Mouse (Mus musculus) cerebellum, adult 2 months (tissue): ENCODE results near the gene Cbx8. TPM values are rescaled to one million over a fixed set of nuclear protein-coding genes. Genes with fewer than 3 reads are reported as not detected.
A peak's percentile ranks its signal among the peaks of the same experiment; 100 is the strongest.

Experiments used
- DNase-seq, 2 experiments: peaks; one replicate each; pipeline ENCODE4 v3.0.0; 2021
- H3K27ac ChIP-seq: fragments of 200-500 bp; 2 replicates; pipeline ENCODE4 v1.5.1; 2012; ENCODE audit warnings: low read length, control low read depth, inconsistent platforms; ENCODE audit not compliant: insufficient read depth
- H3K27me3 ChIP-seq: fragments of 200-500 bp; 2 replicates; pipeline ENCODE4 v1.6.1; 2012; ENCODE audit warnings: inconsistent platforms, mild to moderate bottlenecking, low read length, moderate library complexity; ENCODE audit not compliant: control insufficient read depth, insufficient read depth
- H3K4me1 ChIP-seq: fragments of 200-500 bp; 2 replicates; pipeline ENCODE4 v1.6.1; 2011; ENCODE audit warnings: low read length; ENCODE audit not compliant: control insufficient read depth, insufficient read depth
- H3K4me3 ChIP-seq: fragments of 200-500 bp; replicated peaks from 2 replicates; pipeline ENCODE3; 2011; ENCODE audit warnings: mild to moderate bottlenecking, low read depth, low read length, control low read depth; ENCODE audit not compliant: insufficient read depth
- CTCF ChIP-seq: fragments of 200-500 bp; IDR thresholded peaks from 2 replicates; pipeline ENCODE4 v1.5.1; 2011; ENCODE audit warnings: low read depth, mild to moderate bottlenecking, control low read depth, low read length, moderate library complexity, borderline replicate concordance; ENCODE audit not compliant: insufficient read depth
- POLR2A ChIP-seq: fragments of 200-500 bp; IDR thresholded peaks from 2 replicates; pipeline ENCODE4 v1.6.1; 2011; ENCODE audit warnings: low read length, control low read depth, borderline replicate concordance; ENCODE audit not compliant: insufficient read depth
- WGBS: fragments of 180-500 bp; shearing (Covaris S2); methylation state at CpG from one replicate; pipeline ENCODE4 v1.1.7; 2018; 5-methylcytosine and 5-hydroxymethylcytosine counted together
- polyA plus RNA-seq: library from polyadenylated mRNA; depleted of rRNA; stranded (reverse); fragments of >200 nt; gene quantifications from 2 replicates; pipeline ENCODE4 v1.2.3, GENCODE M21; 2012

The Cbx8 gene
- polyA plus RNA-seq, 1 experiment, result 8.7 TPM

GRCm38 (mm10) chr11:119080461-119081147 is 39.8 kb upstream of the Cbx8 start:
- WGBS, result 74% methylated on average over 33 of the region's 33 CpGs
- Histone ChIP-seq H3K27me3 (no peaks in the 10 kb centered on the region), H3K4me3 (no peak overlapping the region), H3K4me1 (peaks cover 45% of the 10 kb centered on the region), H3K27ac (no peak overlapping the region)
- DNase-seq, result no peak
- TF ChIP-seq CTCF (no peak), POLR2A (no peak)

- Histone ChIP-seq H3K27ac (peak overlapping the region; percentile 4; the same call in 1 of the 2 replicates), H3K4me1 (peaks cover 45% of the 10 kb centered on the region), H3K27me3 (no peaks in the 10 kb centered on the region), H3K4me3 (no peak overlapping the region)
- no peak for DNase-seq
- TF ChIP-seq POLR2A, result no peak
- no peak for TF ChIP-seq CTCF
- WGBS, result 44% methylated on average over 7 of the region's 7 CpGs
Observed at GRCm38 (mm10) chr11:119079445-119079837, 38.7 kb upstream of the Cbx8 start.

- Histone ChIP-seq H3K4me1 (peaks cover 44% of the 10 kb centered on the region), H3K27ac (peak overlapping the region; percentile 17), H3K27me3 (no peaks in the 10 kb centered on the region), H3K4me3 (peak overlapping the region; percentile 35)
- DNase-seq, result peak; percentile 64 to 66
- 4% methylated on average over 26 of the region's 27 CpGs for WGBS
- TF ChIP-seq POLR2A (no peak), CTCF (no peak)
Observed at GRCm38 (mm10) chr11:119078691-119079444, 38.1 kb upstream of the Cbx8 start.

GRCm38 (mm10) chr11:119077755-119078154 is 37.0 kb upstream of the Cbx8 start:
- Histone ChIP-seq H3K4me1 (peaks cover 43% of the 10 kb centered on the region), H3K27ac (no peak overlapping the region), H3K27me3 (no peaks in the 10 kb centered on the region), H3K4me3 (no peak overlapping the region)
- no peak for TF ChIP-seq CTCF
- TF ChIP-seq POLR2A, result no peak
- 85% methylated on average over 4 of the region's 4 CpGs for WGBS
- no peak for DNase-seq

- Histone ChIP-seq H3K4me1 (peaks cover 28% of the 10 kb centered on the region), H3K27me3 (no peaks in the 10 kb centered on the region), H3K27ac (no peak overlapping the region), H3K4me3 (no peak overlapping the region)
- DNase-seq, result no peak
- no peak for TF ChIP-seq POLR2A
- no peak for TF ChIP-seq CTCF
- 98% methylated on average over 5 of the region's 5 CpGs for WGBS
Observed at GRCm38 (mm10) chr11:119075805-119076204, 35.0 kb upstream of the Cbx8 start.

- Histone ChIP-seq H3K4me3 (no peak overlapping the region), H3K27ac (no peak overlapping the region), H3K4me1 (peaks cover 16% of the 10 kb centered on the region), H3K27me3 (no peaks in the 10 kb centered on the region)
- 78% methylated on average over 6 of the region's 6 CpGs for WGBS
- DNase-seq, result no peak
- no peak for TF ChIP-seq CTCF
Observed at GRCm38 (mm10) chr11:119073876-119074433, 33.2 kb upstream of the Cbx8 start.

- 29% methylated on average over 6 of the region's 6 CpGs for WGBS
Observed at GRCm38 (mm10) chr11:119072986-119073385, 32.2 kb upstream of the Cbx8 start.

GRCm38 (mm10) chr11:119072239-119072638 is 31.5 kb upstream of the Cbx8 start:
- no peak for DNase-seq
- 87% methylated on average over 7 of the region's 7 CpGs for WGBS

More at GRCm38 (mm10) chr11:119072986-119073385, 32.2 kb upstream of the Cbx8 start:
- H3K4me3 ChIP-seq, result no peak overlapping the region
- H3K4me1 ChIP-seq, result peaks cover 8% of the 10 kb centered on the region; the same call in 1 of the 2 replicates
- H3K27ac ChIP-seq, result no peak overlapping the region
- no peak for DNase-seq
- no peaks in the 10 kb centered on the region for H3K27me3 ChIP-seq
- no peak for TF ChIP-seq CTCF

More at GRCm38 (mm10) chr11:119072239-119072638, 31.5 kb upstream of the Cbx8 start:
- Histone ChIP-seq H3K4me3 (no peak overlapping the region), H3K27me3 (no peaks in the 10 kb centered on the region), H3K4me1 (peaks cover 8% of the 10 kb centered on the region; the same call in 1 of the 2 replicates), H3K27ac (no peak overlapping the region)
- TF ChIP-seq CTCF (no peak), POLR2A (no peak)
